Mouse (Mus musculus) testis, adult 2 months (tissue): Measurements from ENCODE around the gene Tsc22d4. TPM values are rescaled to one million over a fixed set of nuclear protein-coding genes. Genes with fewer than 3 reads are reported as not detected.

Source experiments
- H3K27ac ChIP-seq: fragments of 200-500 bp; 2 replicates; pipeline ENCODE4 v1.5.1; 2012; ENCODE audit warnings: low read depth, low read length; ENCODE audit not compliant: control insufficient read depth, insufficient read depth
- H3K27me3 ChIP-seq: fragments of 200-500 bp; 2 replicates; pipeline ENCODE4 v1.6.1; 2012; ENCODE audit warnings: mild to moderate bottlenecking, low read length, moderate library complexity; ENCODE audit not compliant: control insufficient read depth, insufficient read depth
- H3K36me3 ChIP-seq: fragments of 200-500 bp; 2 replicates; pipeline ENCODE4 v1.6.1; 2012; ENCODE audit warnings: mild to moderate bottlenecking, low read length; ENCODE audit not compliant: control insufficient read depth, insufficient read depth
- H3K4me1 ChIP-seq: fragments of 200-500 bp; 2 replicates; pipeline ENCODE4 v1.6.1; 2012; ENCODE audit warnings: low read length; ENCODE audit not compliant: control insufficient read depth, insufficient read depth
- H3K4me3 ChIP-seq: fragments of 200-500 bp; 2 replicates; pipeline ENCODE4 v1.5.1; 2012; ENCODE audit warnings: low read depth, mild to moderate bottlenecking, low read length, moderate library complexity, mixed read lengths; ENCODE audit not compliant: control insufficient read depth
- CTCF ChIP-seq: fragments of 200-500 bp; IDR thresholded peaks from 2 replicates; pipeline ENCODE4 v1.5.1; 2012; ENCODE audit warnings: low read depth, mild to moderate bottlenecking, inconsistent platforms, low read length, moderate library complexity; ENCODE audit not compliant: control insufficient read depth, insufficient read depth, insufficient replicate concordance
- POLR2A ChIP-seq: fragments of 200-500 bp; IDR thresholded peaks from 2 replicates; pipeline ENCODE4 v1.6.1; 2012; ENCODE audit warnings: low read depth, mild to moderate bottlenecking, inconsistent platforms, low read length, moderate library complexity; ENCODE audit not compliant: control insufficient read depth
- polyA plus RNA-seq: library from polyadenylated mRNA; depleted of rRNA; stranded (reverse); fragments of >200 nt; gene quantifications from 2 replicates; pipeline ENCODE4 v1.2.3, GENCODE M21; 2012

Gene Tsc22d4
- polyA plus RNA-seq, 1 experiment, result 435 TPM

GRCm38 (mm10) chr5:137734289-137735061, 11.1 kb upstream of the Tsc22d4 start:
- Histone ChIP-seq H3K27me3 (no peaks in the 10 kb centered on the region), H3K27ac (no peak overlapping the region), H3K4me3 (no peak overlapping the region), H3K36me3 (no peaks in the 10 kb centered on the region), H3K4me1 (peaks cover 22% of the 10 kb centered on the region)
- TF ChIP-seq POLR2A (no peak), CTCF (no peak)

GRCm38 (mm10) chr5:137737400-137737940, 8.1 kb upstream of the Tsc22d4 start:
- no peak overlapping the region for H3K4me3 ChIP-seq
- no peaks in the 10 kb centered on the region for H3K27me3 ChIP-seq
- no peak overlapping the region for H3K27ac ChIP-seq
- TF ChIP-seq CTCF (no peak), POLR2A (no peak)
- no peaks in the 10 kb centered on the region for H3K36me3 ChIP-seq
- H3K4me1 ChIP-seq, result peaks cover 16% of the 10 kb centered on the region

- H3K27me3 ChIP-seq, result no peaks in the 10 kb centered on the region
- H3K4me1 ChIP-seq, result peaks cover 16% of the 10 kb centered on the region
- no peak for TF ChIP-seq CTCF
- no peak for TF ChIP-seq POLR2A
- no peaks in the 10 kb centered on the region for H3K36me3 ChIP-seq
- no peak overlapping the region for H3K4me3 ChIP-seq
- H3K27ac ChIP-seq, result no peak overlapping the region
These were observed 7.0 kb upstream of the Tsc22d4 start for GRCm38 (mm10) chr5:137738516-137738915.

GRCm38 (mm10) chr5:137739471-137739870, 6.1 kb upstream of the Tsc22d4 start:
- Histone ChIP-seq H3K36me3 (no peaks in the 10 kb centered on the region), H3K4me3 (no peak overlapping the region), H3K27ac (no peak overlapping the region), H3K27me3 (no peaks in the 10 kb centered on the region), H3K4me1 (peaks cover 8% of the 10 kb centered on the region)
- no peak for TF ChIP-seq POLR2A
- TF ChIP-seq CTCF, result no peak

GRCm38 (mm10) chr5:137740506-137740905, 5.0 kb upstream of the Tsc22d4 start:
- H3K4me3 ChIP-seq, result peak overlapping the region; percentile 62; the same call in 1 of the 2 replicates
- no peak overlapping the region for H3K27ac ChIP-seq
- TF ChIP-seq CTCF, result no peak
- TF ChIP-seq POLR2A, result no peak
- H3K36me3 ChIP-seq, result no peaks in the 10 kb centered on the region
- H3K27me3 ChIP-seq, result no peaks in the 10 kb centered on the region
- H3K4me1 ChIP-seq, result peaks cover 8% of the 10 kb centered on the region

GRCm38 (mm10) chr5:137741023-137741931, 4.3 kb upstream of the Tsc22d4 start, which contains the start of gene Nyap1:
Nyap1 (minus strand) TSS chr5:137741607.
- Histone ChIP-seq H3K36me3 (no peaks in the 10 kb centered on the region), H3K4me1 (peaks cover 2% of the 10 kb centered on the region; the same call in 1 of the 2 replicates)
- TF ChIP-seq POLR2A (0 out of 2 replicates have a peak, but pooled peaks have one; percentile 37), CTCF (peak; percentile 71)

GRCm38 (mm10) chr5:137742048-137742447, 3.5 kb upstream of the Tsc22d4 start:
- Histone ChIP-seq H3K4me3 (no peak overlapping the region), H3K4me1 (peaks cover 2% of the 10 kb centered on the region), H3K27me3 (no peaks in the 10 kb centered on the region), H3K36me3 (no peaks in the 10 kb centered on the region), H3K27ac (no peak overlapping the region)
- TF ChIP-seq CTCF (no peak), POLR2A (no peak)

More at GRCm38 (mm10) chr5:137741023-137741931, 4.3 kb upstream of the Tsc22d4 start, which contains the start of gene Nyap1:
- H3K27me3 ChIP-seq, result no peaks in the 10 kb centered on the region
- peak within 1 kb of the TSS; percentile 83 for H3K4me3 ChIP-seq
- H3K27ac ChIP-seq, result no peak within 1 kb of the TSS
